Mouse (Mus musculus) forebrain, embryonic 15.5 days (tissue): Measurements from ENCODE around the gene Abtb2. TPM values are rescaled to one million over a fixed set of nuclear protein-coding genes. Genes with fewer than 3 reads are reported as not detected.

Experiments
- ATAC-seq: fragments of 200-750 bp; cut with Nextera tagmentation; replicated peaks from 2 replicates; pipeline ENCODE4 v1.8.0; 2017; ENCODE audit warnings: mild to moderate bottlenecking, moderate TSS enrichment, moderate library complexity
- H3K27ac ChIP-seq: fragments of 300-500 bp; sonication (generic); replicated peaks from 2 replicates; pipeline ENCODE4 v1.5.1; 2015; ENCODE audit warnings: mild to moderate bottlenecking, inconsistent platforms
- H3K27me3 ChIP-seq: fragments of 300-500 bp; sonication (generic); 2 replicates; pipeline ENCODE4 v1.6.1; 2015; ENCODE audit warnings: inconsistent platforms
- H3K36me3 ChIP-seq: fragments of 300-500 bp; sonication (generic); 2 replicates; pipeline ENCODE4 v1.6.1; 2015; ENCODE audit warnings: mild to moderate bottlenecking, inconsistent platforms
- H3K4me1 ChIP-seq: fragments of 300-500 bp; sonication (generic); 2 replicates; pipeline ENCODE4 v1.6.1; 2015; ENCODE audit warnings: inconsistent platforms
- H3K4me2 ChIP-seq: fragments of 300-500 bp; sonication (generic); replicated peaks from 2 replicates; pipeline ENCODE4 v1.6.1; 2015; ENCODE audit warnings: mild to moderate bottlenecking, inconsistent platforms
- H3K4me3 ChIP-seq: fragments of 300-500 bp; sonication (generic); 2 replicates; pipeline ENCODE4 v1.5.1; 2015; ENCODE audit warnings: mild to moderate bottlenecking, inconsistent platforms
- H3K9ac ChIP-seq: fragments of 300-500 bp; sonication (generic); replicated peaks from 2 replicates; pipeline ENCODE4 v1.6.1; 2015; ENCODE audit warnings: mild to moderate bottlenecking, inconsistent platforms
- H3K9me3 ChIP-seq: fragments of 300-500 bp; sonication (generic); 2 replicates; pipeline ENCODE4 v1.6.1; 2016; ENCODE audit warnings: inconsistent platforms
- WGBS: fragments of 180-500 bp; shearing (Covaris S2); methylation state at CpG from one replicate; pipeline ENCODE4 v1.1.7; 2015; ENCODE audit warnings: mixed read lengths; 5-methylcytosine and 5-hydroxymethylcytosine counted together
- polyA plus RNA-seq: library from polyadenylated mRNA; unstranded; fragments of >200 nt; fragmentation: Nextera tagmentation; extraction: Ambion mirVana; gene quantifications from 2 replicates; pipeline ENCODE4 v1.2.1, GENCODE M21; 2015

The Abtb2 gene
- polyA plus RNA-seq, 1 experiment from 2014 or later = 7.4 TPM

DNA sequence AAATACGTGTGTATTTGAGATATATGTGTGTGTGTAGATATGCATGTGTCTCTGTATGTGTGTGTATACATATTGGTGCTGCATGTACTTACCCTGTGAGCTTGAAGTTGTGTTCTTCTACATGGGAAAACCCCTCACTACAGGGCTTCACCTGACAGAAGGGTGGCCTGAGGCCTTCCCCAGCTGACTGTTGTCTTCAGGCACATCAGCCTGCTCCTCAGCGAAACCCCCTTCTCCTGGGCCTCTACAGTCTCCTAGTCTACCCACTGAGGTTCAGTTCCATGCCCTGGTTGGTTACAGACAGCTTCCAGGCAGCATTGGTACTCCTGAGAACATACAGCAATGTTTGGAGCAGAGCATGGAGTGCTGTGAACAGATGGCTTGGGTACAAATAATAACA, 118.3 kb downstream of the Abtb2 start:
- Histone ChIP-seq H3K27ac (no peak overlapping the region), H3K27me3 (no peaks in the 10 kb centered on the region), H3K4me1 (peaks cover 21% of the 10 kb centered on the region; the same call in 1 of the 2 replicates), H3K4me3 (no peak overlapping the region), H3K4me2 (no peak overlapping the region), H3K9me3 (no peaks in the 10 kb centered on the region), H3K9ac (no peak overlapping the region), H3K36me3 (no peaks in the 10 kb centered on the region)
- WGBS = 93% methylated on average over 2 of the region's 2 CpGs
- ATAC-seq = no peak

DNA sequence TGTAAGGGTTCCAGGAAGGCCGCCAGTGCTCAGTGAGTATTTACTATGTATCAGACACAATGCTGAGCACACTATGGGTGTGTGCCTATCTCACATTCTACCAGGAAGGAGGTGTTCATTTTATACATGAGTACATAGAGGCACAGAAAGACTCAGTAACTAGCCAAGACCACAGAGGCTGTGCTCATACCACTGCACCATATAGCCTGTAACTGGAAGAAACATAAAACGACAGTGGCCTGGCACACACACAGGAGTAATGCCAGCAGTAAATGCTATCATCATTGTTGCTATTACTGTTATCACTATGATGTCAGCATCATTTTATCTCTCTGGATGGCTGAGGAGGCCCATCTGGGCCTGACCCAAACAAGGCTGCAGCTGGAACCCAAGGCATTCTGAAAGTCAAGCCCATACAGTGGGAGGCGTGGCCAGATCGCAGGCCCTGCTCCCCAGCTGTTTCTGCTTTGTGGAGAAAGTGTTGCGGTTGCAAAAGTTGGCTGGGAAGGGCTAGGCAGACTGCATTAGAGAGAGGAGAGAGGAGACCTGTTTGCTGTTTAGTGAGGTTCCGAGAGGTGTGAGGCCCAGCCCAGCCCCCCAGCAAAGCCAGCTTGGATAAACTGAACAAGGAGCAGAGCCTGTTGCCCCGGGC, 118.9 kb downstream of the Abtb2 start:
- 0 out of 2 replicates have a peak, but pooled peaks have one; percentile 14 for ATAC-seq
- 75% methylated on average over 7 of the region's 7 CpGs for WGBS
- no peaks in the 10 kb centered on the region for H3K27me3 ChIP-seq

DNA sequence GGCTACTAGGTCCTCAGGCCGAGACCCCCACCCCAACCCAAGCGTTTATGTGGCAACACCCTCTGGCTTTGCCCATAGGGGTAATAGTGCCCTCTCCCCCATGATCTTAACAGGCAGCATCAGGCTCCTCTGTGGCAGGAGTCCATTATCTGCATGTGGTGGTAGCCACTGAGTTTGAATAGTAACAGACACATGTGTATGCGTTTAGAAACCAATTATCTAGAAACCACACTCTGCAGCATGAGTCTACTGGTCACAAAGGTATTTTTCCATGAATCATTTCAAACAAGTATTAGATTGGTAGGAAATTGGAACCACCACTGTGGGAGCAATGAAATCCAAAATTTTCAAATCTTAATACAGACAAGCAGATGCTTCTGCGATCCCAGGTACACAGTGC, 119.5 kb downstream of the Abtb2 start:
- no peak overlapping the region for H3K4me3 ChIP-seq
- no peak overlapping the region for H3K9ac ChIP-seq
- no peak overlapping the region for H3K4me2 ChIP-seq
- H3K4me1 ChIP-seq = peaks cover 29% of the 10 kb centered on the region
- ATAC-seq = no peak
- no peaks in the 10 kb centered on the region for H3K9me3 ChIP-seq
- H3K36me3 ChIP-seq = no peaks in the 10 kb centered on the region
- 94% methylated on average over 4 of the region's 4 CpGs for WGBS
- no peak overlapping the region for H3K27ac ChIP-seq
- H3K27me3 ChIP-seq = no peaks in the 10 kb centered on the region

More for the DNA sequence above, 118.9 kb downstream of the Abtb2 start:
- Histone ChIP-seq H3K36me3 (no peaks in the 10 kb centered on the region), H3K4me1 (peaks cover 23% of the 10 kb centered on the region), H3K4me3 (no peak overlapping the region), H3K4me2 (no peak overlapping the region), H3K9ac (no peak overlapping the region), H3K9me3 (no peaks in the 10 kb centered on the region), H3K27ac (no peak overlapping the region)

DNA sequence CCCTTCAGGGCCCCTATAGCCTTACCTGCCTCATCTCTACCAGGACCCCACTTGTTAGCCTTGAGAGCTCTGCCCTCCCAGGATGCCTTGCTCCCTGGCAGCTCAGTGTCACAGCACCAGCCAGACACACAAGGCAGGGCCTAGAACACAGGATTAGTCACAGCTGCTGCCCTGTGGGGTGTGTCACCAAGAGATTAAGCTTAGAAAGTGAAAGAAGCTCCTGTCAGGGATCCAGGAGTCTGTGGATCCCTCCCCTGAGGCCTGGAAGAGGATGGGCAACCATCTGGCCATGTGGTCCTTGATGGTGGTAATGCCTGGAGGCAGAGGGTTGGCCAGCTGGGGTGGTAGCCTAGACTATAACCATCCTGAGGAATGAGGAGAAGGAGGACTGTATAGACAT, 121.0 kb downstream of the Abtb2 start:
- no peak overlapping the region for H3K27ac ChIP-seq
- H3K9ac ChIP-seq = no peak overlapping the region
- H3K27me3 ChIP-seq = no peaks in the 10 kb centered on the region
- no peaks in the 10 kb centered on the region for H3K36me3 ChIP-seq
- peaks cover 30% of the 10 kb centered on the region for H3K4me1 ChIP-seq
- H3K4me2 ChIP-seq = no peak overlapping the region
- no peak overlapping the region for H3K4me3 ChIP-seq
- ATAC-seq = no peak
- H3K9me3 ChIP-seq = no peaks in the 10 kb centered on the region

DNA sequence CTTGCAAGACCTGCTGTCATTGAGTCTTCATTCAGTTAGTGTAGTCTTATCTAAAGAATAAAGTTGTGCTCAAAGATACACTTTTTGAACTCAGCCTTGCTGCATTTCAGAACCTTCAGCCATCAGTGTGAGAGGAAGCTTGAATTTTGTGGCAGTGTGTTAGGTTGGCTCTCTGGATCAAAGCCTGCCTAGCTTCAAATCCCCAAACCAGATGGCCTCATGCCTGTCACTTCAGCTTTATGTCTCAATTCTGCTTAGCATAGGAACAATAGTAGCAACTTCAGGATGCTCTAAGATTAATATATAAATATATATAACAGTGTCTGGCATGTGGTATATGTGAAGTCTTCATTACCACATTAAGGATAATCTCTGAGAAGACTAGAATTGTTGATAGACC, 121.8 kb downstream of the Abtb2 start:
- no peak overlapping the region for H3K27ac ChIP-seq
- H3K4me3 ChIP-seq = no peak overlapping the region
- H3K9ac ChIP-seq = no peak overlapping the region
- no peaks in the 10 kb centered on the region for H3K36me3 ChIP-seq
- H3K4me2 ChIP-seq = no peak overlapping the region
- H3K27me3 ChIP-seq = no peaks in the 10 kb centered on the region
- peaks cover 23% of the 10 kb centered on the region for H3K4me1 ChIP-seq
- ATAC-seq = no peak
- no peaks in the 10 kb centered on the region for H3K9me3 ChIP-seq

DNA sequence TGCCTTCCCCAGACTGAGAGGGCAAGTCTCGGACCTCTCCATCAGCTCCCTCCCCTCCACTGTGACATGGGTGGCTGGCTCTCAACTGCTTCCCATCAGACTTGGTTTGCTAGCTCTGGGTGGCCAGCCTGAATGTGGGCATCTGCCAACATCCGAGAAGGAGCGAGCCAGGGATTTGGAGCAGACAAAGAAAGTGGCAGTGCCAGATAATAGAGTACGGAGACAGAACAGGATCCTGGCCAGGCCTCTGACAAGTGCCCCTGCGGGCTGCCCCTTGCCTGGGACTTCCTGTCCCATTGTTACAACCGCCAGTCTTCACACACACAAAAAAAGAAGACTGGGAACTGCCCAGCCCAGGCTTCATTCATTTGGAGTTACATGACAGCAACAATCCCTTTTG, 124.3 kb downstream of the Abtb2 start:
- Histone ChIP-seq H3K9ac (no peak overlapping the region), H3K4me2 (no peak overlapping the region), H3K9me3 (no peaks in the 10 kb centered on the region), H3K4me3 (no peak overlapping the region), H3K27me3 (no peaks in the 10 kb centered on the region), H3K27ac (peak overlapping the region; percentile 54), H3K36me3 (no peaks in the 10 kb centered on the region), H3K4me1 (peaks cover 16% of the 10 kb centered on the region)
- ATAC-seq = peak; percentile 88
- WGBS = 5% methylated on average over 6 of the region's 6 CpGs

DNA sequence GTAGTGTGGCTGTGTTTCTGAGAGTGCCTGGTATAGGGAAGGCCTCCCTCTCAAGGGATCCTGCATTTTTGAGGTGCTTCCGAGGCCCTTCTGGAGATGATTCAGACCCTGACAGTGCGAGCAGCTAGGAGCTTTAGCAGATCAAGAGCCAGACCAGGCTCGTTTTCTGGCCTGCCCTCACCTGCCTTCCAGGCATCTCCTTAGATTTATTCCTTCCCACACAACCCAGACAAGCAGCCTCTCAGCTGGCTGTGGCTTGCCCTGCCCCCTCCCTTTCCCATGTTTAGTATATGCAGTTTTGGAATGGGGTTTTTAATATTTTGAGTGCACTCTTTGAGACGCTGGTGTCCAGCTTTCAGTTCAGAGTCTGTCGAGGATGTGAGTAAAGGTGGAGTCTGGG, 124.7 kb downstream of the Abtb2 start:
- Histone ChIP-seq H3K4me2 (no peak overlapping the region), H3K4me1 (peaks cover 16% of the 10 kb centered on the region), H3K27me3 (no peaks in the 10 kb centered on the region), H3K36me3 (no peaks in the 10 kb centered on the region), H3K27ac (peak overlapping the region; percentile 54), H3K9me3 (no peaks in the 10 kb centered on the region), H3K4me3 (no peak overlapping the region), H3K9ac (no peak overlapping the region)
- ATAC-seq = peak; percentile 33
- WGBS = 35% methylated on average over 5 of the region's 5 CpGs

DNA sequence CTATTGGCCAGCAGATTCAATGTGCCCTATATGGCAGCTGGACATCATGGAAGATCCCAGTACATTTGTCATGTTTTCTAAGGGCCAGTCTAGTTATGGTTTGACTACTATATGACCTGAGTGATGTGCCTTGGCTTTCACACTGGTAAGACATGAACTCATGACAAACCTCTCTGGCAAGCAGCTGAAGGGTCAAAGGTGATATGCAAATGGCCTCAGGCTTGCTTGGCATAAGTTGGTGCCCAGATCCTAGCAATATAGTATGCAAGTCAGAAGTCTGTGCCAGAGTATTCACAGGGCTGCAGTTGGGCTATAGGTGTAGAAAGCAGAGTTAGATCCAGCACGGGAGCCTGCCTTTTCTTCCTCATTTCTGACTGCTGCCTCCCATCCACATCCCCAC, 125.2 kb downstream of the Abtb2 start:
- peaks cover 16% of the 10 kb centered on the region for H3K4me1 ChIP-seq
- H3K4me3 ChIP-seq = no peak overlapping the region
- H3K27me3 ChIP-seq = no peaks in the 10 kb centered on the region
- H3K9ac ChIP-seq = no peak overlapping the region
- no peak overlapping the region for H3K4me2 ChIP-seq
- no peaks in the 10 kb centered on the region for H3K36me3 ChIP-seq
- H3K27ac ChIP-seq = no peak overlapping the region
- no peaks in the 10 kb centered on the region for H3K9me3 ChIP-seq
- 90% methylated on average over 1 of the region's 1 CpGs for WGBS
- ATAC-seq = no peak

DNA sequence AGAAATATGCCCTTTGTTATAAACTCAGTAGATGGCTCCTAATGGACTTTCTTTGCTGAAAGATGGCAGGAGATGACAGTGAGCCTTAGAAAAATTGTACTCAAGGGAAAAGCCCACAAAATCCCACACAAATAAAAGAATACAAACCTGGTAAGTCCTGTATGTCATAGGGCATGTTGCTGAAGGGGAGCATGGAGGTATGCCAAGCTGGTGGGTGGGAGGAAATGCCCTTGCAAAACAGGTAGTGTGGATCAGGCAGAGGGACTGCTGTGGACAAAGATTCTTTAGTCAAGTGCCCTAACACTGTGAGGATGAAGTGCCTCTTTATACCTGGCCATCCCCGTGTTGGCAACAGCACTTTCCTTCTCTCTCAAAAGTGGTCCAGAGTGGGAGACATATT, 126.7 kb downstream of the Abtb2 start:
- Histone ChIP-seq H3K4me2 (no peak overlapping the region), H3K9me3 (no peaks in the 10 kb centered on the region), H3K27me3 (no peaks in the 10 kb centered on the region), H3K4me1 (peaks cover 16% of the 10 kb centered on the region), H3K9ac (no peak overlapping the region), H3K27ac (no peak overlapping the region), H3K4me3 (no peak overlapping the region), H3K36me3 (no peaks in the 10 kb centered on the region)
- 94% methylated on average over 1 of the region's 1 CpGs for WGBS
- no peak for ATAC-seq

DNA sequence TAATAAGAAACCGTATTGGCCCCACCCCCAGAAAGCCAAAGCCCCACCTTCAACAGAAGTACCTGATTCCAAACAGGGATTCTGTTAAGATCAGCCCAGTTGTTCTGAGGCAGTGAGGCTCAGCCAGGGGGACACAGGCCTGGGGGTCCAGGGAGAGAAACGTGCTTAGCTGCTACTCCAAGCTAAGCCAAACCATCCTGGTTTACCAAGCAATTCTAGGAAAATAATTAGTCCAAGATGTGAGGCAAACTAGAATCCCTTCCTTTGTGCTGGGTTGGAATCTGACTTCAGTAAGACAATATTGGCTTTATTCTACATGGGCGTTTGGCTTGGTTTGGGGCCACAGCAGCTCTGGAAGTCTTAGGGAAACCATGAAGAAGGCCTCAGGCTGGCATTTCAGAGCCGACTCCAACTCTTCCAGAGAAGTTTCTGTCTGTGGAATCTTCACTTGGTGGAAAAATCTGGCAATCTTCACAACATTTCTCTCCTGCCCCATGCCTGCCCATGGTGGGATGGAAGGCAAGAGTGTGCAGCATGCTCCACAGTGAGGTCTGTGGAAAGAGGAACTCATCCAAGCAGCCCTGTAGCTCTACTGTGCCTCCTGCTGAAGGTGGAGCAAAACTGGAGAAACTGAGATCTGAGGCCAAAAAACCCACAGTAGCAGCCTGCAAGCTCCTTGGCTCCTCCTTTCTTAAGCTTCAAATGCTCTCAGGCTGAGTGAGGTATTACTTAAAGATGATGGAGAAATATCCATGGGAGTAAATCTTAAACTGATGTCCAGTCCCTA, 128.9 kb downstream of the Abtb2 start:
- no peak overlapping the region for H3K9ac ChIP-seq
- H3K4me2 ChIP-seq = no peak overlapping the region
- H3K4me1 ChIP-seq = peaks cover 15% of the 10 kb centered on the region
- 80% methylated on average over 4 of the region's 4 CpGs for WGBS
- no peak for ATAC-seq
- no peak overlapping the region for H3K4me3 ChIP-seq
- no peaks in the 10 kb centered on the region for H3K9me3 ChIP-seq
- no peaks in the 10 kb centered on the region for H3K27me3 ChIP-seq
- H3K27ac ChIP-seq = no peak overlapping the region
- no peaks in the 10 kb centered on the region for H3K36me3 ChIP-seq

DNA sequence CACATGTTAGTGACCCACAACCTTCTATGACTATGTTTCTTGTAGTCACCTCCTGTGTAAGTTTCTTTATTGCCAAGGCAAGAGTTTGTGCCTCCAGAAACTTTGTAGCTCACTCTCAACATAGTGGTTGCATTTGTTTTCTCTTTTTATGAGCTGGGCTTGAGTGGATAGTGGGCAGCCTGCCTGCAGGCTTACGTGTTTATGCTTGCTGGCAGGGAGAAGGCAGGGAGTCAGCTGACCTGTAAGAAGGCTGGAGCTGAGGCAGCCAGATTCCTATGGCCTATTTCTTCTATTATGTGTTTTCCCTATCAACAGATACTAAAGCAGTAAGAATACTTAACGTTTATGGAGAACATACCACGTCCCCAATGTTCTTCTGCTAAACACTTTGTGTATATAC, 130.1 kb downstream of the Abtb2 start:
- WGBS = 73% methylated on average over 3 of the region's 3 CpGs
- no peak overlapping the region for H3K4me3 ChIP-seq
- ATAC-seq = no peak
- no peaks in the 10 kb centered on the region for H3K9me3 ChIP-seq
- H3K27me3 ChIP-seq = no peaks in the 10 kb centered on the region
- H3K36me3 ChIP-seq = no peaks in the 10 kb centered on the region
- H3K9ac ChIP-seq = no peak overlapping the region
- H3K4me1 ChIP-seq = peaks cover 3% of the 10 kb centered on the region; the same call in 1 of the 2 replicates
- H3K4me2 ChIP-seq = no peak overlapping the region
- H3K27ac ChIP-seq = no peak overlapping the region

DNA sequence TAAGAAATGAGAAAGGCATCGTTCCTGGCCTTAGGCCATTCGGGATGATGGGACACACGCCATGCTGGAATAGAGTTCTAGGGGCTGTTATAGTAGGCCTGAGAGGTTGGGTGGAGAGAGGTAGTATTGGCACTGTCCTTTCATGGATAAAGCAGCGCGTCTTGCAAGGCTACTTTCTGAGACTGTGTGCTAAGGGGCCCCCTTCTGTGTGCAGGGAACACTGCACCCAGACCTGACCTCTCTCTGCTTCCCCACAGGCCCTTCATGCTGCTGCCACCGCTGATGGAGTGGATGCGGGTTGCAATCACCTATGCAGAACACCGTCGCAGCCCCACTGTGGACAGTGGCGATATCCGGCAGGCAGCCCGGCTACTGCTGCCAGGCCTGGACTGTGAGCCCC, 134.4 kb downstream of the Abtb2 start:
- H3K4me3 ChIP-seq = no peak overlapping the region
- no peak for ATAC-seq
- no peaks in the 10 kb centered on the region for H3K36me3 ChIP-seq
- no peaks in the 10 kb centered on the region for H3K27me3 ChIP-seq
- H3K4me2 ChIP-seq = no peak overlapping the region
- 77% methylated on average over 12 of the region's 12 CpGs for WGBS
- H3K4me1 ChIP-seq = no peaks in the 10 kb centered on the region
- H3K27ac ChIP-seq = no peak overlapping the region
- no peaks in the 10 kb centered on the region for H3K9me3 ChIP-seq
- no peak overlapping the region for H3K9ac ChIP-seq

DNA sequence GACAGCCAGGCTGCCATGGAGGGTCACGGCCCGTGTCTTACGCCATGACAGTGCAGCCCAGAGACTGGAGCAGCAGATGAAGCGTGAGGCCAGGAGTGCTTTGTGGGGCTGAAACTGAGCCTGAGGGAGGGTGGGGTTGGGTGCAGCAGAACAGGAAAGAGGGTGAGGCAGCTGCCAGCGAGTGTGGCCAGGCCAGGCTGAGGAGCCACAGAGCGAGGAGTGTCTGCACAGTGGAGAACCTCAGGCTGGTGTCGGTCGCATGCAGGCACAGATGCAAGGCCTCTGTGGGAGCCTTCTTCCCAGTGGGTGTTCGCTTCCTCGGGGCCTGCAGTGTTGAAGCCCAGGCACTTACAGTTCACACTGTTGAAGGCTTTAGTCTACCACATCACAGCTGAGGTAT, 137.2 kb downstream of the Abtb2 start:
- H3K36me3 ChIP-seq = no peaks in the 10 kb centered on the region
- no peak overlapping the region for H3K27ac ChIP-seq
- peaks cover 6% of the 10 kb centered on the region; the same call in 1 of the 2 replicates for H3K4me1 ChIP-seq
- no peak overlapping the region for H3K9ac ChIP-seq
- no peaks in the 10 kb centered on the region for H3K9me3 ChIP-seq
- no peak overlapping the region for H3K4me2 ChIP-seq
- no peak overlapping the region for H3K4me3 ChIP-seq
- WGBS = 86% methylated on average over 10 of the region's 10 CpGs
- ATAC-seq = no peak
- no peaks in the 10 kb centered on the region for H3K27me3 ChIP-seq
